Mouse (Mus musculus): ENCODE measurements around the gene Bcl2l13. TPM values are rescaled to one million over a fixed set of nuclear protein-coding genes. Genes with fewer than 3 reads are reported as not detected.
"Not testable (repeated sequence)": the region's sequence is repeated elsewhere in the genome, so short reads cannot be mapped to it uniquely, and the experiment has no call there.

The Bcl2l13 gene
- polyA plus RNA-seq, 1 experiment = 17.3 TPM

- no peak for DNase-seq
- TF ChIP-seq POLR2A (IDR thresholded peaks at IDR 0.05; ENCODE audit: borderline replicate concordance, extremely low read depth, low read depth, low read length) (no peak), CTCF (IDR thresholded peaks at IDR 0.05; ENCODE audit: insufficient read depth, low read length) (no peak)
- Histone ChIP-seq H3K4me3 (replicated peaks; ENCODE audit: extremely low read depth, low read depth, low read length) (no peak overlapping the region), H3K4me1 (ENCODE audit: control insufficient read depth, insufficient read depth, low read length) (no peaks in the 10 kb centered on the region; the same call in 1 of the 2 replicates)
- 60% methylated on average over 3 of the region's 3 CpGs for WGBS
Observed at GRCm38 (mm10) chr6:120917975-120918374, 82.0 kb downstream of the Bcl2l13 start.

- not testable (repeated sequence) for DNase-seq; H3K4me1 ChIP-seq (ENCODE audit: control insufficient read depth, insufficient read depth, low read length); H3K4me3 ChIP-seq (replicated peaks; ENCODE audit: extremely low read depth, low read depth, low read length)
- WGBS = 71% methylated on average over 2 of the region's 2 CpGs
Observed at GRCm38 (mm10) chr6:120924791-120925321, 88.8 kb downstream of the Bcl2l13 start.

- TF ChIP-seq CTCF (IDR thresholded peaks at IDR 0.05; ENCODE audit: insufficient read depth, low read length) (no peak), POLR2A (IDR thresholded peaks at IDR 0.05; ENCODE audit: borderline replicate concordance, extremely low read depth, low read depth, low read length) (no peak)
- WGBS = 59% methylated on average over 2 of the region's 2 CpGs
- H3K4me3 ChIP-seq (replicated peaks; ENCODE audit: extremely low read depth, low read depth, low read length) = no peak overlapping the region
- DNase-seq = no peak
- H3K4me1 ChIP-seq (ENCODE audit: control insufficient read depth, insufficient read depth, low read length) = no peaks in the 10 kb centered on the region
Observed at GRCm38 (mm10) chr6:120926880-120927279, 90.9 kb downstream of the Bcl2l13 start.

- no peak for DNase-seq
- no peaks in the 10 kb centered on the region for H3K4me1 ChIP-seq (ENCODE audit: control insufficient read depth, insufficient read depth, low read length)
- WGBS = 26% methylated on average over 3 of the region's 3 CpGs
- no peak for TF ChIP-seq CTCF (IDR thresholded peaks at IDR 0.05; ENCODE audit: insufficient read depth, low read length)
- TF ChIP-seq POLR2A (IDR thresholded peaks at IDR 0.05; ENCODE audit: borderline replicate concordance, extremely low read depth, low read depth, low read length) = no peak
- no peak overlapping the region for H3K4me3 ChIP-seq (replicated peaks; ENCODE audit: extremely low read depth, low read depth, low read length)
Observed at GRCm38 (mm10) chr6:120927765-120928164, 91.8 kb downstream of the Bcl2l13 start.

- H3K4me1 ChIP-seq (ENCODE audit: control insufficient read depth, insufficient read depth, low read length) = no peaks in the 10 kb centered on the region
Observed at GRCm38 (mm10) chr6:120929421-120929820, 93.4 kb downstream of the Bcl2l13 start.

GRCm38 (mm10) chr6:120930450-120931306 is 94.7 kb downstream of the Bcl2l13 start:
- Histone ChIP-seq H3K4me3 (replicated peaks; ENCODE audit: extremely low read depth, low read depth, low read length) (no peak overlapping the region), H3K4me1 (ENCODE audit: control insufficient read depth, insufficient read depth, low read length) (no peaks in the 10 kb centered on the region)
- no peak for DNase-seq
- 77% methylated on average over 6 of the region's 6 CpGs for WGBS
- no peak for TF ChIP-seq CTCF (IDR thresholded peaks at IDR 0.05; ENCODE audit: insufficient read depth, low read length)
- TF ChIP-seq POLR2A (IDR thresholded peaks at IDR 0.05; ENCODE audit: borderline replicate concordance, extremely low read depth, low read depth, low read length) = no peak

More at GRCm38 (mm10) chr6:120929421-120929820, 93.4 kb downstream of the Bcl2l13 start:
- 67% methylated on average over 1 of the region's 1 CpGs for WGBS
- no peak for DNase-seq
- TF ChIP-seq CTCF (IDR thresholded peaks at IDR 0.05; ENCODE audit: insufficient read depth, low read length) (no peak), POLR2A (IDR thresholded peaks at IDR 0.05; ENCODE audit: borderline replicate concordance, extremely low read depth, low read depth, low read length) (no peak)
- no peak overlapping the region for H3K4me3 ChIP-seq (replicated peaks; ENCODE audit: extremely low read depth, low read depth, low read length)

GRCm38 (mm10) chr6:120932597-120932996 is 96.6 kb downstream of the Bcl2l13 start:
- no peak for DNase-seq
- no peak overlapping the region for H3K4me3 ChIP-seq (replicated peaks; ENCODE audit: extremely low read depth, low read depth, low read length)
- no peaks in the 10 kb centered on the region for H3K4me1 ChIP-seq (ENCODE audit: control insufficient read depth, insufficient read depth, low read length)
- TF ChIP-seq POLR2A (IDR thresholded peaks at IDR 0.05; ENCODE audit: borderline replicate concordance, extremely low read depth, low read depth, low read length) = no peak
- no peak for TF ChIP-seq CTCF (IDR thresholded peaks at IDR 0.05; ENCODE audit: insufficient read depth, low read length)
- WGBS = 77% methylated on average over 12 of the region's 12 CpGs

GRCm38 (mm10) chr6:120933670-120934069 is 97.7 kb downstream of the Bcl2l13 start:
- TF ChIP-seq CTCF (IDR thresholded peaks at IDR 0.05; ENCODE audit: insufficient read depth, low read length) (no peak), POLR2A (IDR thresholded peaks at IDR 0.05; ENCODE audit: borderline replicate concordance, extremely low read depth, low read depth, low read length) (no peak)
- H3K4me1 ChIP-seq (ENCODE audit: control insufficient read depth, insufficient read depth, low read length) = no peaks in the 10 kb centered on the region
- DNase-seq = no peak
- WGBS = 84% methylated on average over 7 of the region's 7 CpGs
- no peak overlapping the region for H3K4me3 ChIP-seq (replicated peaks; ENCODE audit: extremely low read depth, low read depth, low read length)

- TF ChIP-seq POLR2A (IDR thresholded peaks at IDR 0.05; ENCODE audit: borderline replicate concordance, extremely low read depth, low read depth, low read length) (no peak), CTCF (IDR thresholded peaks at IDR 0.05; ENCODE audit: insufficient read depth, low read length) (no peak)
- no peak for DNase-seq
- H3K4me1 ChIP-seq (ENCODE audit: control insufficient read depth, insufficient read depth, low read length) = no peaks in the 10 kb centered on the region
- no peak overlapping the region for H3K4me3 ChIP-seq (replicated peaks; ENCODE audit: extremely low read depth, low read depth, low read length)
- 75% methylated on average over 4 of the region's 4 CpGs for WGBS
Observed at GRCm38 (mm10) chr6:120934176-120934575, 98.2 kb downstream of the Bcl2l13 start.

GRCm38 (mm10) chr6:120937104-120937617 is 101.1 kb downstream of the Bcl2l13 start:
- DNase-seq = no peak
- 69% methylated on average over 16 of the region's 16 CpGs for whole genome bisulfite sequencing
- Histone ChIP-seq H3K4me3 (replicated peaks; ENCODE audit: extremely low read depth, low read depth, low read length) (no peak overlapping the region), H3K4me1 (ENCODE audit: control insufficient read depth, insufficient read depth, low read length) (no peaks in the 10 kb centered on the region)
- TF ChIP-seq CTCF (IDR thresholded peaks at IDR 0.05; ENCODE audit: insufficient read depth, low read length) = no peak
- TF ChIP-seq POLR2A (IDR thresholded peaks at IDR 0.05; ENCODE audit: borderline replicate concordance, extremely low read depth, low read depth, low read length) = no peak
